Mouse (Mus musculus) midbrain, embryonic 11.5 days (tissue): ENCODE measurements at regions not wholly inside any gene's neighbourhood (a gene's known extent, or its start where the extent isn't known, plus 50 kb on each side); places are given as distances from the start of the nearest gene placed in this dataset.
"Not testable (repeated sequence)": the region's sequence is repeated elsewhere in the genome, so short reads cannot be mapped to it uniquely, and the experiment has no call there.

Experiments
- ATAC-seq: fragments of 200-750 bp; cut with Nextera tagmentation; 2 replicates; pipeline ENCODE4 v1.8.0; 2017; ENCODE audit warnings: moderate TSS enrichment, moderate library complexity; ENCODE audit not compliant: low FRiP score
- DNase-seq: peaks from one replicate; pipeline ENCODE4 v3.0.0; 2015; ENCODE audit warnings: low spot score; ENCODE audit errors: missing footprints
- H3K27ac ChIP-seq: fragments of 300-500 bp; sonication (generic); 2 replicates; pipeline ENCODE4 v1.5.1; 2014; ENCODE audit warnings: low read depth, low read length
- H3K27me3 ChIP-seq: fragments of 300-500 bp; sonication (generic); 2 replicates; pipeline ENCODE4 v1.6.1; 2014; ENCODE audit warnings: mild to moderate bottlenecking, low read length, moderate library complexity, mixed read lengths; ENCODE audit not compliant: control insufficient read depth, insufficient read depth
- H3K36me3 ChIP-seq: fragments of 300-500 bp; sonication (generic); 2 replicates; pipeline ENCODE4 v1.6.1; 2014; ENCODE audit warnings: mild to moderate bottlenecking, low read length, moderate library complexity, mixed read lengths; ENCODE audit not compliant: control insufficient read depth, insufficient read depth
- H3K4me1 ChIP-seq: fragments of 300-500 bp; sonication (generic); 2 replicates; pipeline ENCODE4 v1.6.1; 2014; ENCODE audit warnings: low read length; ENCODE audit not compliant: control insufficient read depth, insufficient read depth
- H3K4me2 ChIP-seq: fragments of 300-500 bp; sonication (generic); 2 replicates; pipeline ENCODE4 v1.6.1; 2014; ENCODE audit warnings: mild to moderate bottlenecking, moderate library complexity
- H3K4me3 ChIP-seq: fragments of 300-500 bp; sonication (generic); 2 replicates; pipeline ENCODE4 v1.5.1; 2014; ENCODE audit warnings: low read depth, low read length
- H3K9ac ChIP-seq: fragments of 300-500 bp; sonication (generic); 2 replicates; pipeline ENCODE4 v1.6.1; 2014; ENCODE audit warnings: low read length
- H3K9me3 ChIP-seq: fragments of 300-500 bp; sonication (generic); 2 replicates; pipeline ENCODE4 v1.6.1; 2016; ENCODE audit warnings: low read length; ENCODE audit not compliant: control insufficient read depth
- WGBS: fragments of 180-500 bp; shearing (Covaris S2); extraction: QIAGEN DNeasy Blood & Tissue Kit; methylation state at CpG from one replicate; pipeline ENCODE4 v1.1.7; 2014; 5-methylcytosine and 5-hydroxymethylcytosine counted together

GRCm38 (mm10) chr13:44500896-44501295 lies 228.4 kb upstream of the Jarid2 start:
- not testable (repeated sequence) for H3K9ac ChIP-seq, H3K27ac ChIP-seq, H3K4me3 ChIP-seq, H3K36me3 ChIP-seq, H3K4me1 ChIP-seq, ATAC-seq, H3K4me2 ChIP-seq, DNase-seq, H3K9me3 ChIP-seq, H3K27me3 ChIP-seq
- 82% methylated on average over 5 of the region's 5 CpGs for WGBS

DNA sequence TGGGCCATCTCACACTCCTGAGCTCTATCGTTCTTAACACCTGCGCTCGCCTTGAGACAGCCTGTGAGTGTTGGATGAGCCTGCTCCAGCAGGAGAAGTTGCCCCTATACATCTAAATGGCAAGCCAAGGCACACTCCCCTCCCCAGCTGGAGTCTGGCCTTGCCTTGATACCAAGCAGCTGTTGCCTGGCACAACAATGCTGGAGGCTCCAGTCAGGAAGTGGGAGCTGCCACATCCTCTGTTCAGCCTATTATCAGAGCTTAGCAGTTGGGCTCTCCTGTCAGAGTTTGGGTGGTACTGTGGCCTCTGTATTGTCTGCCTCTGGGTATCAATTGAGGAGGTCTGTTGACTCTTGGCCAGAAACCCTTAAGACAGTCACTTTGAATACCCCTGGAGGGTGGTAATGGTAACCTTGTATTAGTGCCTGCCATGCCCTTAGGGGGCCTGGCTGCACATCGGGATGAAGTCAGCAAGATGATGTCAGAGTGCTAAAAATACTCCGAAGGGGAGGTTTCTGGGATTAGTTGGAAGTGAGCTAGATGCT lies 227.4 kb upstream of the Jarid2 start:
- H3K4me1 ChIP-seq: peaks cover 5% of the 10 kb centered on the region; the same call in 1 of the 2 replicates
- no peak overlapping the region for H3K4me3 ChIP-seq
- ATAC-seq: no peak
- no peak overlapping the region for H3K9ac ChIP-seq
- no peak for DNase-seq
- no peaks in the 10 kb centered on the region for H3K9me3 ChIP-seq
- WGBS: 77% methylated on average over 5 of the region's 5 CpGs
- H3K27ac ChIP-seq: no peak overlapping the region
- H3K36me3 ChIP-seq: no peaks in the 10 kb centered on the region
- H3K27me3 ChIP-seq: no peaks in the 10 kb centered on the region
- H3K4me2 ChIP-seq: no peak overlapping the region

GRCm38 (mm10) chr13:44502612-44503256 lies 226.5 kb upstream of the Jarid2 start:
- peaks cover 5% of the 10 kb centered on the region; the same call in 1 of the 2 replicates for H3K4me1 ChIP-seq

GRCm38 (mm10) chr13:44503257-44503950 lies 225.9 kb upstream of the Jarid2 start:
- Histone ChIP-seq H3K9ac (no peak overlapping the region), H3K36me3 (no peaks in the 10 kb centered on the region), H3K4me2 (no peak overlapping the region), H3K9me3 (no peaks in the 10 kb centered on the region), H3K4me3 (no peak overlapping the region), H3K27me3 (no peaks in the 10 kb centered on the region), H3K27ac (no peak overlapping the region), H3K4me1 (peaks cover 5% of the 10 kb centered on the region; the same call in 1 of the 2 replicates)
- no peak for DNase-seq
- ATAC-seq: no peak
- WGBS: 90% methylated on average over 15 of the region's 15 CpGs

More at GRCm38 (mm10) chr13:44502612-44503256, 226.5 kb upstream of the Jarid2 start:
- H3K9ac ChIP-seq: no peak overlapping the region
- ATAC-seq (no peak), DNase-seq (no peak)
- H3K4me3 ChIP-seq: no peak overlapping the region
- 75% methylated on average over 10 of the region's 10 CpGs for WGBS
- H3K27me3 ChIP-seq: no peaks in the 10 kb centered on the region
- no peaks in the 10 kb centered on the region for H3K9me3 ChIP-seq
- H3K4me2 ChIP-seq: no peak overlapping the region
- no peak overlapping the region for H3K27ac ChIP-seq
- no peaks in the 10 kb centered on the region for H3K36me3 ChIP-seq

GRCm38 (mm10) chr13:44504455-44504854 lies 224.8 kb upstream of the Jarid2 start:
- DNase-seq (no peak), ATAC-seq (no peak)
- H3K4me2 ChIP-seq: no peak overlapping the region
- no peak overlapping the region for H3K9ac ChIP-seq
- H3K4me3 ChIP-seq: no peak overlapping the region
- H3K27me3 ChIP-seq: no peaks in the 10 kb centered on the region
- no peak overlapping the region for H3K27ac ChIP-seq
- no peaks in the 10 kb centered on the region for H3K9me3 ChIP-seq
- WGBS: 84% methylated on average over 6 of the region's 6 CpGs
- peaks cover 7% of the 10 kb centered on the region for H3K4me1 ChIP-seq
- no peaks in the 10 kb centered on the region for H3K36me3 ChIP-seq

GRCm38 (mm10) chr13:44506975-44507374 lies 222.3 kb upstream of the Jarid2 start:
- H3K9me3 ChIP-seq: no peaks in the 10 kb centered on the region
- peaks cover 6% of the 10 kb centered on the region for H3K4me1 ChIP-seq
- ATAC-seq: no peak
- H3K9ac ChIP-seq: no peak overlapping the region
- no peaks in the 10 kb centered on the region for H3K36me3 ChIP-seq
- H3K27ac ChIP-seq: no peak overlapping the region
- H3K4me2 ChIP-seq: no peak overlapping the region
- no peaks in the 10 kb centered on the region for H3K27me3 ChIP-seq
- no peak for DNase-seq
- H3K4me3 ChIP-seq: no peak overlapping the region
- WGBS: 74% methylated on average over 5 of the region's 5 CpGs

DNA sequence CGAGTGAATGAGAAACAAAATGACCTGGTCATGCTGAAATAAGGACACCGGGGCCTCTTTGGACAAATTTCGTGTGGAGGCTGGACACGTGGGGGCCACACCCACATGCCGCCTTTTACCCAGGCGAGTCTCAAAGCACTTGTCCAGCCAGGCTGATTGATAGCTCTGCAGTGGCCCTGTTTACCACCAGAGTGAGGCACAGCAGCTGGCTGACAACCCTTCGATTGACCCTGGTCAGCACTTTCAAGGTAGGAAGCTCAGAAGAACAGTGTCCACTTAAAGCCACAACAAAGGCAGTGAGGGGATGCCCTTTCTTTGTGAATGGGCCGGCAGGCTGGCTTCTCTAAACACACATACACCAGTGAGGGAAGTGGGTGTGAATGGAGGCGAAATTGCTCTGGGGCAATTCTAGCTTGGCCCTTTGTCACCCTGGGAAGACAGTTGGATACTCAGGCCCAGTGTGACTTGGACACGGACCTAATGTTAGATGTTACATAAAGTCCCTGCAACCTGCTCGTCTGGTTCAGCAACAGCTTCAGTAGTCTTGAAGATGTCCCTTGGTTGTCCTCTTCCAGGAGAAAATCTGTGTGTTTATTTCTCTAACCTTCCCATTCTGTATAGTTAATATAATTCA lies 219.6 kb upstream of the Jarid2 start:
- Histone ChIP-seq H3K27ac (no peak overlapping the region), H3K4me3 (no peak overlapping the region), H3K27me3 (no peaks in the 10 kb centered on the region), H3K4me1 (peaks cover 7% of the 10 kb centered on the region), H3K9me3 (no peaks in the 10 kb centered on the region), H3K9ac (no peak overlapping the region), H3K4me2 (no peak overlapping the region), H3K36me3 (no peaks in the 10 kb centered on the region)
- ATAC-seq (no peak), DNase-seq (no peak)
- 44% methylated on average over 11 of the region's 11 CpGs for WGBS

- 56% methylated on average over 13 of the region's 13 CpGs for WGBS
These were observed 215.6 kb upstream of the Jarid2 start for GRCm38 (mm10) chr13:44513378-44514285.

More at GRCm38 (mm10) chr13:44513378-44514285, 215.6 kb upstream of the Jarid2 start:
- Histone ChIP-seq H3K36me3 (no peaks in the 10 kb centered on the region), H3K9me3 (no peaks in the 10 kb centered on the region), H3K27ac (no peak overlapping the region), H3K9ac (no peak overlapping the region), H3K27me3 (no peaks in the 10 kb centered on the region), H3K4me1 (peaks cover 7% of the 10 kb centered on the region), H3K4me2 (no peak overlapping the region), H3K4me3 (no peak overlapping the region)
- DNase-seq (no peak), ATAC-seq (no peak)
